10 mouse cellular contexts compared by ENCODE assay signal in genomic region chr4:42951206-42952195, GRCm38 (mm10). TPM values are rescaled to one million over a fixed set of nuclear protein-coding genes. Genes with fewer than 3 reads are reported as not detected.
DNase-seq lines count a peak whose midpoint lies in the region; ATAC-seq and TF ChIP-seq lines count a peak whose summit lies in the region.
"Had no signal": no experiment of that assay in that cellular context is flagged by ENCODE, and none has a peak within 500 bp of the region (broad histone marks: within the 10 kb centered on the region; RNA-seq: fewer than 3 reads in every experiment).

No protein-coding gene starts in this region.

- no peaks in the 10 kb centered on the region for H3K9me3 ChIP-seq in forebrain, embryonic 11.5 days (ENCODE audit: control insufficient read depth, low read length)
- no peaks in the 10 kb centered on the region for H3K9me3 ChIP-seq in intestine, embryonic 14.5 days (ENCODE audit: control insufficient read depth, low read length)

- H3K4me1 ChIP-seq in forebrain, embryonic 11.5 days (replicated peaks; ENCODE audit: control insufficient read depth, insufficient read depth, low read length), result peaks cover 34% of the 10 kb centered on the region
- peaks cover 16% of the 10 kb centered on the region for H3K4me1 ChIP-seq in intestine, embryonic 14.5 days (replicated peaks; ENCODE audit: control insufficient read depth, insufficient read depth, low read length)
- peaks cover 38% of the 10 kb centered on the region for H3K4me1 ChIP-seq in olfactory bulb, adult 2 months (ENCODE audit: control insufficient read depth, insufficient read depth, low read length)
- H3K4me1 ChIP-seq in thymus, adult 2 months (replicated peaks; ENCODE audit: control insufficient read depth, insufficient read depth, low read length), result peaks cover 23% of the 10 kb centered on the region

- H3K27ac ChIP-seq in layer of hippocampus, adult 2 months, result peak overlapping the region; percentile 96
- H3K27ac ChIP-seq in forebrain, embryonic 11.5 days (ENCODE audit: low read depth, low read length), result no peak overlapping the region
- no peak overlapping the region for H3K27ac ChIP-seq in intestine, embryonic 14.5 days (ENCODE audit: low read depth)
- H3K27ac ChIP-seq in olfactory bulb, adult 2 months (ENCODE audit: insufficient read depth, low read depth, low read length), result peak overlapping the region; percentile 91
- no peak overlapping the region for H3K27ac ChIP-seq in thymus, adult 2 months (ENCODE audit: control insufficient read depth, insufficient read depth, low read length)

- peak overlapping the region; percentile 4; the same call in 1 of the 2 replicates for H3K9ac ChIP-seq in forebrain, embryonic 11.5 days (ENCODE audit: low read length)
- no peak overlapping the region for H3K9ac ChIP-seq in intestine, embryonic 14.5 days (ENCODE audit: low read length)

- WGBS in forebrain, embryonic 11.5 days, result 60% methylated on average over 11 of the region's 11 CpGs
- 63% methylated on average over 11 of the region's 11 CpGs for WGBS in intestine, embryonic 14.5 days
- WGBS in olfactory bulb, adult 2 months, result 20% methylated on average over 11 of the region's 11 CpGs
- 46% methylated on average over 11 of the region's 11 CpGs for WGBS in thymus, adult 2 months

- ATAC-seq in forebrain, embryonic 11.5 days (replicated peaks; ENCODE audit: low FRiP score), result no peak
- ATAC-seq in intestine, embryonic 14.5 days (replicated peaks; ENCODE audit: low FRiP score, low TSS enrichment, low read depth), result no peak

- no peak for DNase-seq in layer of hippocampus, adult 2 months (ENCODE audit: low spot score in 2 of 2)
- DNase-seq in layer of hippocampus, postnatal 25 days (ENCODE audit: extremely low spot score in 1 of 2, low spot score in 1 of 2), result no peak
- DNase-seq in forebrain, embryonic 11.5 days (ENCODE audit: low spot score), result peak; percentile 48
- DNase-seq in intestine, embryonic 14.5 days (ENCODE audit: low spot score), result peak; percentile 55
- DNase-seq in frontal cortex, adult 2 months (ENCODE audit: extremely low spot score in 1 of 2, low spot score in 1 of 2), result no peak
- DNase-seq in thymus, adult 2 months, result no peak
- DNase-seq in adrenal gland, postnatal 10 days, result no peak
- DNase-seq: right cerebral cortex, postnatal 25 days had no signal

- no peaks in the 10 kb centered on the region for H3K27me3 ChIP-seq in forebrain, embryonic 11.5 days (ENCODE audit: control insufficient read depth, insufficient read depth, low read length)
- H3K27me3 ChIP-seq in intestine, embryonic 14.5 days (replicated peaks; ENCODE audit: control insufficient read depth, insufficient read depth, low read length), result peaks cover 9% of the 10 kb centered on the region; the same call in 1 of the 2 replicates
- no peaks in the 10 kb centered on the region for H3K27me3 ChIP-seq in thymus, adult 2 months (ENCODE audit: control insufficient read depth, insufficient read depth, low read length)

- no peaks in the 10 kb centered on the region; the same call in 1 of the 2 replicates for H3K36me3 ChIP-seq in forebrain, embryonic 11.5 days (ENCODE audit: control insufficient read depth, insufficient read depth, low read length)
- H3K36me3 ChIP-seq in intestine, embryonic 14.5 days (ENCODE audit: control insufficient read depth, insufficient read depth, low read length), result peaks cover 3% of the 10 kb centered on the region; the same call in 1 of the 2 replicates
- H3K36me3 ChIP-seq in thymus, adult 2 months (ENCODE audit: control insufficient read depth, insufficient read depth, low read length), result no peaks in the 10 kb centered on the region

- peak overlapping the region; percentile 89 for H3K4me2 ChIP-seq in forebrain, embryonic 11.5 days (ENCODE audit: low read depth, low read length, severe bottlenecking)
- peak overlapping the region; percentile 52; the same call in 1 of the 2 replicates for H3K4me2 ChIP-seq in intestine, embryonic 14.5 days (ENCODE audit: low read length)

- TF ChIP-seq CTCF in layer of hippocampus, adult 2 months (conservative IDR thresholded peaks at IDR 0.05), result no peak
- no peak for TF ChIP-seq CTCF in olfactory bulb, adult 2 months (IDR thresholded peaks at IDR 0.05; ENCODE audit: insufficient read depth, low read depth, low read length)
- TF ChIP-seq CTCF in thymus, adult 2 months (IDR thresholded peaks at IDR 0.05; ENCODE audit: borderline replicate concordance, control insufficient read depth, extremely low read depth, insufficient read depth, low read length, poor library complexity), result no peak

- no peak for TF ChIP-seq POLR2A in olfactory bulb, adult 2 months (IDR thresholded peaks at IDR 0.05; ENCODE audit: insufficient read depth, low read depth, low read length)
- TF ChIP-seq POLR2A in thymus, adult 2 months (IDR thresholded peaks at IDR 0.05; ENCODE audit: control insufficient read depth, extremely low read depth, insufficient read depth, low read length, poor library complexity), result no peak

- peak overlapping the region; percentile 63 for H3K4me3 ChIP-seq in layer of hippocampus, adult 2 months
- H3K4me3 ChIP-seq in forebrain, embryonic 11.5 days (ENCODE audit: low read depth, low read length), result peak overlapping the region; percentile 75
- no peak overlapping the region for H3K4me3 ChIP-seq in intestine, embryonic 14.5 days (ENCODE audit: low read depth, low read length)
- H3K4me3 ChIP-seq in olfactory bulb, adult 2 months (ENCODE audit: insufficient read depth, low read depth, low read length), result peak overlapping the region; percentile 79
- no peak overlapping the region for H3K4me3 ChIP-seq in thymus, adult 2 months (ENCODE audit: control insufficient read depth, insufficient read depth, low read length)

RNA-seq across cellular contexts. Expression of gene Dnajb5, which starts 1.9 kb away (rescaled TPM):
- total RNA-seq in layer of hippocampus, adult 2 months (2021), result 100 to 1,000 TPM; 187 to 211 TPM
- total RNA-seq in layer of hippocampus, postnatal 25 days (2021), result 100 to 1,000 TPM; 208 to 224 TPM
- polyA plus RNA-seq in forebrain, embryonic 11.5 days (2014; fragmentation: Nextera tagmentation; extraction: Ambion mirVana), result 16.4 and 24.7 TPM in 2 replicates
- polyA plus RNA-seq in intestine, embryonic 14.5 days (2014; fragmentation: Nextera tagmentation; extraction: Ambion mirVana), result 7.3 and 7.4 TPM in 2 replicates
- polyA plus RNA-seq in olfactory bulb, adult 2 months (2012; ENCODE audit: insufficient read depth, insufficient read length, low replicate concordance, missing spikeins), result 176 TPM in 1 of 2 replicates, not detected in the other
- polyA plus RNA-seq in frontal cortex, adult 2 months (2012; rRNA removed), result 126 and 151 TPM in 2 replicates
- 9.1 and 12.6 TPM in 2 replicates for polyA plus RNA-seq in thymus, adult 2 months (2012; rRNA removed)
- total RNA-seq in adrenal gland, postnatal 10 days (2021), result 10 to 100 TPM; 19.4 to 20.4 TPM

RNA-seq across cellular contexts. Expression of gene 1700022I11Rik, which starts 17.9 kb away (rescaled TPM):
- not detected for total RNA-seq in layer of hippocampus, adult 2 months (2021)
- total RNA-seq in layer of hippocampus, postnatal 25 days (2021), result not detected
- 0.56 and 0.96 TPM in 2 replicates for polyA plus RNA-seq in forebrain, embryonic 11.5 days (2014; fragmentation: Nextera tagmentation; extraction: Ambion mirVana)
- 0.44 and 0.97 TPM in 2 replicates for polyA plus RNA-seq in intestine, embryonic 14.5 days (2014; fragmentation: Nextera tagmentation; extraction: Ambion mirVana)
- not detected in 2 replicates for polyA plus RNA-seq in olfactory bulb, adult 2 months (2012; ENCODE audit: insufficient read depth, insufficient read length, low replicate concordance, missing spikeins)
- 0.11 and 0.18 TPM in 2 replicates for polyA plus RNA-seq in frontal cortex, adult 2 months (2012; rRNA removed)
- polyA plus RNA-seq in thymus, adult 2 months (2012; rRNA removed), result not detected in 2 replicates
- total RNA-seq in adrenal gland, postnatal 10 days (2021), result not detected
- total RNA-seq: liver, adult 2 months had no signal
- polyA plus RNA-seq: liver, adult 2 months had no signal

RNA-seq across cellular contexts. Expression of gene Phf24, which starts 35.0 kb away (rescaled TPM):
- 100 to 1,000 TPM; 154 to 155 TPM for total RNA-seq in layer of hippocampus, adult 2 months (2021)
- total RNA-seq in layer of hippocampus, postnatal 25 days (2021), result 100 to 1,000 TPM; 137 to 149 TPM
- 1.3 and 2.1 TPM in 2 replicates for polyA plus RNA-seq in forebrain, embryonic 11.5 days (2014; fragmentation: Nextera tagmentation; extraction: Ambion mirVana)
- 1.6 and 1.9 TPM in 2 replicates for polyA plus RNA-seq in intestine, embryonic 14.5 days (2014; fragmentation: Nextera tagmentation; extraction: Ambion mirVana)
- polyA plus RNA-seq in olfactory bulb, adult 2 months (2012; ENCODE audit: insufficient read depth, insufficient read length, low replicate concordance, missing spikeins), result not detected in 2 replicates
- polyA plus RNA-seq in frontal cortex, adult 2 months (2012; rRNA removed), result 175 and 199 TPM in 2 replicates
- polyA plus RNA-seq in thymus, adult 2 months (2012; rRNA removed), result 1.5 and 2.3 TPM in 2 replicates
- total RNA-seq in adrenal gland, postnatal 10 days (2021), result 1 to 10 TPM; 2.4 to 6.3 TPM

RNA-seq across cellular contexts. Expression of gene Vcp, which starts 48.8 kb away (rescaled TPM):
- 100 to 1,000 TPM; 171 to 184 TPM for total RNA-seq in layer of hippocampus, adult 2 months (2021)
- 100 to 1,000 TPM; 191 to 201 TPM for total RNA-seq in layer of hippocampus, postnatal 25 days (2021)
- 653 and 672 TPM in 2 replicates for polyA plus RNA-seq in forebrain, embryonic 11.5 days (2014; fragmentation: Nextera tagmentation; extraction: Ambion mirVana)
- 481 and 510 TPM in 2 replicates for polyA plus RNA-seq in intestine, embryonic 14.5 days (2014; fragmentation: Nextera tagmentation; extraction: Ambion mirVana)
- polyA plus RNA-seq in olfactory bulb, adult 2 months (2012; ENCODE audit: insufficient read depth, insufficient read length, low replicate concordance, missing spikeins), result 261 and 1,669 TPM in 2 replicates
- polyA plus RNA-seq in frontal cortex, adult 2 months (2012; rRNA removed), result 170 and 193 TPM in 2 replicates
- polyA plus RNA-seq in thymus, adult 2 months (2012; rRNA removed), result 126 and 169 TPM in 2 replicates
- 100 to 1,000 TPM; 238 to 252 TPM for total RNA-seq in adrenal gland, postnatal 10 days (2021)

RNA-seq across cellular contexts. Expression of gene Fancg, which starts 58.8 kb away (rescaled TPM):
- 10 to 100 TPM; 10.4 to 12.9 TPM for total RNA-seq in layer of hippocampus, adult 2 months (2021)
- 1 to 10 TPM; 7.7 to 8.7 TPM for total RNA-seq in layer of hippocampus, postnatal 25 days (2021)
- polyA plus RNA-seq in forebrain, embryonic 11.5 days (2014; fragmentation: Nextera tagmentation; extraction: Ambion mirVana), result 24.6 and 24.7 TPM in 2 replicates
- polyA plus RNA-seq in intestine, embryonic 14.5 days (2014; fragmentation: Nextera tagmentation; extraction: Ambion mirVana), result 16.6 and 17.8 TPM in 2 replicates
- not detected in 2 replicates for polyA plus RNA-seq in olfactory bulb, adult 2 months (2012; ENCODE audit: insufficient read depth, insufficient read length, low replicate concordance, missing spikeins)
- polyA plus RNA-seq in frontal cortex, adult 2 months (2012; rRNA removed), result 19.7 and 23.2 TPM in 2 replicates
- polyA plus RNA-seq in thymus, adult 2 months (2012; rRNA removed), result 50.0 and 59.1 TPM in 2 replicates
- total RNA-seq in adrenal gland, postnatal 10 days (2021), result 10 to 100 TPM in 1 of 2 experiments, 1 to 10 TPM in 1; 7.3 to 11.7 TPM

Comparison
In these comparisons a context has a peak if more than half of its experiments do, and no peak if none do; other contexts are left out.
1. DNase-seq: peak in forebrain, embryonic 11.5 days (single experiment) and intestine, embryonic 14.5 days (single experiment); none in layer of hippocampus, adult 2 months (0 of 2), layer of hippocampus, postnatal 25 days (0 of 2), frontal cortex, adult 2 months (0 of 2), thymus, adult 2 months (single experiment) and adrenal gland, postnatal 10 days (single experiment).
2. H3K27ac ChIP-seq: peak in layer of hippocampus, adult 2 months (single experiment) and olfactory bulb, adult 2 months (single experiment); none in forebrain, embryonic 11.5 days (single experiment), intestine, embryonic 14.5 days (single experiment) and thymus, adult 2 months (single experiment).
3. H3K4me3 ChIP-seq: peak in layer of hippocampus, adult 2 months (single experiment), forebrain, embryonic 11.5 days (single experiment) and olfactory bulb, adult 2 months (single experiment); none in intestine, embryonic 14.5 days (single experiment) and thymus, adult 2 months (single experiment).